Mouse (Mus musculus) neural tube, embryonic 15.5 days (tissue): ENCODE measurements around the gene Hnrnpk. TPM values are rescaled to one million over a fixed set of nuclear protein-coding genes. Genes with fewer than 3 reads are reported as not detected.
"Not testable (repeated sequence)": the region's sequence is repeated elsewhere in the genome, so short reads cannot be mapped to it uniquely, and the experiment has no call there.

ENCODE experiments used
- ATAC-seq: fragments of 200-750 bp; cut with Nextera tagmentation; 2 replicates; pipeline ENCODE4 v1.8.0; 2017; ENCODE audit warnings: mild to moderate bottlenecking, moderate TSS enrichment, moderate library complexity; ENCODE audit not compliant: low FRiP score
- H3K27ac ChIP-seq: fragments of 300-500 bp; sonication (generic); replicated peaks from 2 replicates; pipeline ENCODE4 v1.5.1; 2015; ENCODE audit warnings: mild to moderate bottlenecking, inconsistent platforms
- H3K27me3 ChIP-seq: fragments of 300-500 bp; sonication (generic); replicated peaks from 2 replicates; pipeline ENCODE4 v1.6.1; 2015; ENCODE audit warnings: inconsistent platforms
- H3K36me3 ChIP-seq: fragments of 300-500 bp; sonication (generic); 2 replicates; pipeline ENCODE4 v1.6.1; 2015; ENCODE audit warnings: inconsistent platforms
- H3K4me1 ChIP-seq: fragments of 300-500 bp; sonication (generic); 2 replicates; pipeline ENCODE4 v1.6.1; 2015; ENCODE audit warnings: inconsistent platforms
- H3K4me2 ChIP-seq: fragments of 300-500 bp; sonication (generic); 2 replicates; pipeline ENCODE4 v1.6.1; 2015; ENCODE audit warnings: inconsistent platforms, mild to moderate bottlenecking, moderate library complexity
- H3K4me3 ChIP-seq: fragments of 300-500 bp; sonication (generic); replicated peaks from 2 replicates; pipeline ENCODE4 v1.5.1; 2015; ENCODE audit warnings: mild to moderate bottlenecking, inconsistent platforms
- H3K9ac ChIP-seq: fragments of 300-500 bp; sonication (generic); replicated peaks from 2 replicates; pipeline ENCODE4 v1.6.1; 2015; ENCODE audit warnings: mild to moderate bottlenecking, inconsistent platforms
- H3K9me3 ChIP-seq: fragments of 300-500 bp; sonication (generic); replicated peaks from 2 replicates; pipeline ENCODE4 v1.6.1; 2016; ENCODE audit warnings: inconsistent platforms
- WGBS: fragments of 180-500 bp; shearing (Covaris S2); methylation state at CpG from one replicate; pipeline ENCODE4 v1.1.7; 2015; ENCODE audit warnings: mixed read lengths; 5-methylcytosine and 5-hydroxymethylcytosine counted together
- polyA plus RNA-seq: library from polyadenylated mRNA; unstranded; fragments of >200 nt; fragmentation: Nextera tagmentation; extraction: Ambion mirVana; gene quantifications from 2 replicates; pipeline ENCODE4 v1.2.1, GENCODE M21; 2015

Gene Hnrnpk
- polyA plus RNA-seq, 1 experiment from 2014 or later: 1,138 TPM

DNA sequence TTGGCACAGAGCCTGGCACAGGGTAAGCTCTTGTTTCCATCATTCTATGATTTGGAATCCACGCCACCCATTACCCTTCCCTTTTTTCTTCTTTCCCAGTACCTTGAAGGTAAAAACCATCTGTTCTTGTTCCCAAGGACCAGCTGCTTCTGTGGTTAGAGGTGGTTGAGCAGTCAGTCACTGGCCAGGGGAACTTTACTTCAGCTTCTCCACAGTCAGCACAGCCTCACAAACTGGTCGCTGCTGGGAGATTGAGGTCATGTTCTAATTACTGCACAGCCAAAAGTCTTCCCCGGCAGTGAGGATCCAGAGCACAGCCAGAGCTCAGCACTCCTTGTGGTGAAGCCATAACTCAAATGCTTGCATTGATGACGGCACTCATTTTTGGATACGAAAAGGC is 12.7 kb upstream of the Hnrnpk start:
- WGBS: 71% methylated on average over 5 of the region's 5 CpGs
- 0 out of 2 replicates have a peak, but pooled peaks cover 4% of the 10 kb centered on the region for H3K9me3 ChIP-seq
- H3K4me1 ChIP-seq: no peaks in the 10 kb centered on the region
- no peak overlapping the region for H3K27ac ChIP-seq
- H3K27me3 ChIP-seq: no peaks in the 10 kb centered on the region
- H3K36me3 ChIP-seq: peaks cover 16% of the 10 kb centered on the region; the same call in 1 of the 2 replicates
- no peak overlapping the region for H3K4me2 ChIP-seq
- no peak overlapping the region for H3K4me3 ChIP-seq
- no peak overlapping the region for H3K9ac ChIP-seq
- ATAC-seq: no peak

DNA sequence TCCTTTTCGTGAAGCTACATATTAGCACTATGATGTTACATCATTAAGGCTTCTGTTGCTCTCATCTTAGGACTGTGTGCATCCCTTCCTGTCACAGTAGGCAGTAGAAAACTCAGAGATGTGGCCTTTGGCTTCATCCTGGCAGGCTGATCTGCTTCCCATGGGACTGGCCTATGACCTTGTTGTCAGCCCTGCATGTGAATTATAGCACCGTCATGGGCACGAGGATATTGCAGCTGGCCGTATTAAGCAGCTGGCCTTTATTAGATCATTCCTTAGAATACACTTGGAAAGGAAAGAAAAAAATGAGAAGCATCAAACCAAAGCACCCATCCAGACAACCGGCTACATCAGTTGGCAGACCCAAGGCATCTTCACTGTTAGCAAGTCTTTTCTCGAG is 12.2 kb upstream of the Hnrnpk start:
- H3K4me2 ChIP-seq: no peak overlapping the region
- H3K27ac ChIP-seq: no peak overlapping the region
- H3K36me3 ChIP-seq: peaks cover 17% of the 10 kb centered on the region
- H3K9ac ChIP-seq: no peak overlapping the region
- 74% methylated on average over 6 of the region's 6 CpGs for WGBS
- H3K4me3 ChIP-seq: no peak overlapping the region
- H3K4me1 ChIP-seq: no peaks in the 10 kb centered on the region
- no peak for ATAC-seq
- H3K9me3 ChIP-seq: 0 out of 2 replicates have a peak, but pooled peaks cover 4% of the 10 kb centered on the region
- no peaks in the 10 kb centered on the region for H3K27me3 ChIP-seq

DNA sequence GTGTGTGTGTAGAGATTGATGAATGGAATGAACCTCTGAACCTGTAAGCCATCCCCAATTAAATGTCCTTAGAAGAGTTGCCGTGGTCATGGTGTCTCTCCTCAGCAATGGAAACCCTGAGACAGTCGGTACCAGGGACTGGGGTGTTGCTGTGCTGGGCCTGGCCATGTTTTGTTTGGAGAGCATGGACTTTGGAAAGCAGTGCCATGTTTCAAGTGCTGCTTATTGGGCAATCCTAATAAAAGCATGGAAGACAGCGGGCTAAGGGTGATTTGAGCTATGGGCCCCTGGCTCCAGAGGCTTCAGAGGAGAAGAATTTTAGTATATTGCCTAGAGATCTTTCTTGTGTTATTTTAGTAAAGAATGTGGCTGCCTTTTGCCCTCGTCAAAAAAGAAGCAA is 7.9 kb upstream of the Hnrnpk start:
- no peak for ATAC-seq

DNA sequence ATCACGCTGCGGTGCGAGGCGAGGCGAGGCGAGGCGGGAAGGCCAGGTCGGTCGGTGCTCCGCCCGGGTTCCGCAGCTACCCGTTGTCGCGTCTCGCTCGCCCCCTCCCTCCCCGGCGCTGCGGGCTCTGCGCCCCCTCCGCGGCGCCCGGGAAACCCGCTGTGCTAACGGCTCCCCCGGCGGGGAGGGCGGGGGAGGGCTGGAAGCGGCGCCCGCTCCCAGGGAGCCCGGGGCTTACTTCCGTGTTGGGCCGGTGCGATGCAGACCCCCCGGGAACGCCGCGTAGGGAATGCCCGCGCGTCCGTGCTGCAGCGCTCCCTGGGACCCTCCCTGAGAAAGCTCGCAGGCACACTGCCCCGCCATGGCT is 416 bp downstream of the Hnrnpk start:
- peaks cover 7% of the 10 kb centered on the region for H3K36me3 ChIP-seq
- 0% methylated on average over 35 of the region's 48 CpGs for WGBS
- peak overlapping the region; percentile 100 for H3K27ac ChIP-seq
- peaks cover 16% of the 10 kb centered on the region for H3K4me1 ChIP-seq
- H3K9ac ChIP-seq: peak overlapping the region; percentile 69
- H3K9me3 ChIP-seq: no peaks in the 10 kb centered on the region
- H3K4me2 ChIP-seq: peak overlapping the region; percentile 57
- H3K27me3 ChIP-seq: no peaks in the 10 kb centered on the region
- peak; percentile 70 for ATAC-seq
- peak overlapping the region; percentile 98 for H3K4me3 ChIP-seq

More for the DNA sequence above, 7.9 kb upstream of the Hnrnpk start:
- Histone ChIP-seq H3K4me3 (no peak overlapping the region), H3K4me2 (no peak overlapping the region), H3K4me1 (no peaks in the 10 kb centered on the region), H3K9me3 (no peaks in the 10 kb centered on the region), H3K27me3 (no peaks in the 10 kb centered on the region), H3K27ac (no peak overlapping the region), H3K36me3 (peaks cover 21% of the 10 kb centered on the region), H3K9ac (no peak overlapping the region)
- WGBS: 93% methylated on average over 4 of the region's 4 CpGs

DNA sequence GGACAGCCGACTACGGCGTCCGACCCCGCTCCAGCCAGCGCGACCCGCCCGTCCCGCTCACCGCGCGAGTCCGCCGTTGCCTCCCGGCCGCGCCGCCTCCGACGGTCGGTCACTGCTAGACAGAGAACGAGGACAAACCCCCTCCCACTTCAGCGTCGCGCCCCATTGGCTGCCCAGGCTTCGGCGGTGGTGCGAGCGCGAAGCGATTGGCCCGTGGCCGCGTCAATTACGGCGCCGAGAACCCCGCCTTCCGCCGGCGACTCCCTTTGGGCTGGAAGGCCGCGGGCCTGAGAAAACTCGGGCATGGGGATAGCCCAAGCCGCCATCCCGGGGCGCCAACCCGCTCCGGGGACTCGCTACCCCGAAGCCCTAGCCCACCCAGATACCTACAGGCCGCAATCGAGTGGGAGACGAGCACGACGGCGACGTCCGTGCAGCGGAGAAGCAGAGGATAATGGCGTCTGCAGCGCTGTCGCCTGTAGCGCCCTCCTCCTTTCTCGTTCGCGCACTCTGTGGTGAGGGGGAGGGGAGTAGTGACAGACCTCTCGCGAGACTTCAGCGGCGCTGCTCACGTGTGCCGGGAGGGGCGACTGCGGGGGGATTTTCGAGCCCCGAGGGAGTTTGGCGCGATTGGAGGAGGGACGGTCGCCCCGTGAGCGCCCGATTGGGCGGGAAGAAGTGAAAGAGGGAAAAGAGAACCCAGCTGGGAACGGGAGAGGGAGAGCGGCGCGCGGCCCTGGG is 970 bp downstream of the Hnrnpk start, which contains the start of gene Rmi1:
Gene Rmi1 (plus strand): TSS at position 246 of the 741 bp plus-strand sequence.
- H3K36me3 ChIP-seq: peaks cover 12% of the 10 kb centered on the region
- H3K4me1 ChIP-seq: peaks cover 21% of the 10 kb centered on the region
- H3K4me2 ChIP-seq: peak within 1 kb of the TSS; percentile 79
- peak; percentile 97 for ATAC-seq
- peak within 1 kb of the TSS; percentile 99 for H3K9ac ChIP-seq
- peak within 1 kb of the TSS; percentile 100 for H3K27ac ChIP-seq
- H3K27me3 ChIP-seq: no peaks in the 10 kb centered on the region
- WGBS: under 1% methylated on average over 89 of the region's 91 CpGs
- no peaks in the 10 kb centered on the region for H3K9me3 ChIP-seq
- H3K4me3 ChIP-seq: peak within 1 kb of the TSS; percentile 98

DNA sequence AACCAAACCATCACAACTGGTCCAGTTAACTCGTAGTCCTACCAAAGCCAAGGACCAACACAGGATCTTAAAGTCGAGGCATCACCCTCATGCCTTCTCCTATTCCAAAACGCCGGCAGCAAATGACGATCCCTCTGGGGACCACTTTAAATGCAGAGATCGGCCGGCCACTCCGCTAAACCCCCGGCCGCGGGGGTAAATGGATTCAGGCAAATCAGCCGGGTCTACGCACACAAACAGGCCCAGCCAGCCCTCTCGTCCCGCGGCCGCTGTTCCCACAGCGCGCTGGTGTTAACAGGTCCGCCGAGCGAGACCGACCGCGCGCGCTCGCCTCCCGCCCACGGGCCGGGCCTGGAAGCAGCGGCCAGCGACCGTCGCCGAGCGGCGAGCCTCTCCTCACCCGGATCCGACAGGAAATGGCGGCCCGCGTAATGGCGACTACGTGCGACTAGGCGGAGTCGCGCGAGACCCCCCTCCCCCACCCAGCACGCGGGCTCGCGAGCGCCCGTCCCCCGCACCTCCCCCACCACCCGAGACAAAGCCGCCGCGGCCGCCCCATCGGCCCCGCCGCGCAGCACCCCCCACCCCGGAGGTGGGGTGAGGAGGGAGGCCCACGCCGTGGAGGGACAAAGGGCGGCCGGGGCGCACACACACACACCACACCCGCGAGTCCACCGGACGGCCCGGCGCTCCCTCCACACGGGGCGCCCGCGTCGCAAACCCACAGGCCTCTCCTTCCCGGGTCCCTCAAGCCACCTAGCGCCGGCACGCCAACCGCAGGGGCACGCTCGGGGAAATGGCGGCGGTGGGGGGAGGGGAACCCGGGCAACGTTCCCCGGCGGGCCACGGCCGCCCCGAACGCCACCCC is 1.8 kb downstream of the Hnrnpk start:
- H3K4me1 ChIP-seq: peaks cover 23% of the 10 kb centered on the region
- H3K27me3 ChIP-seq: no peaks in the 10 kb centered on the region
- peaks cover 16% of the 10 kb centered on the region for H3K36me3 ChIP-seq
- H3K4me2 ChIP-seq: peak overlapping the region; percentile 79
- H3K9me3 ChIP-seq: no peaks in the 10 kb centered on the region
- peak overlapping the region; percentile 99 for H3K9ac ChIP-seq
- peak overlapping the region; percentile 98 for H3K4me3 ChIP-seq
- H3K27ac ChIP-seq: peak overlapping the region; percentile 100
- WGBS: under 1% methylated on average over 58 of the region's 100 CpGs
- ATAC-seq: peak; percentile 51

DNA sequence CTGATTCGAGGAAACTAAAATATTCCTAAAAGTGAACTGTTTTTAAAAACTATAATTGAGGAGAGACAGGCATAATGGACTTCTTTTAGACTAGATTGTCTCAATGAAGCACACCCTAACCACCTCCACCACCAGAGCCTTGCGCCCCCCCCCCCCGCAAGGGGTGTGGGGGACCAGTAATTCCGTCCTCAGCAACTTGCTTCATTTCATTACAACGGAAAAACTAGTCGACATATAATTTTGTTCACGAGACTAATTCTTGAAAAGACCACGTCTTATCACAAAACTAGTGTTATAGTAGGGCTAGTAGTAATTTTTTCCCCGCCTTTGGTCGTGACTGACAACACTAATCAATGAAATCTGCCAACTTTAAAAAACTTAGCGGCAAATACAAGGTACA is 2.6 kb downstream of the Hnrnpk start:
- H3K4me3 ChIP-seq: peak overlapping the region; percentile 98
- peak overlapping the region; percentile 79 for H3K4me2 ChIP-seq
- H3K27ac ChIP-seq: 0 out of 2 replicates have a peak overlapping the region, but pooled peaks have one; percentile 100
- peaks cover 24% of the 10 kb centered on the region for H3K36me3 ChIP-seq
- no peaks in the 10 kb centered on the region for H3K9me3 ChIP-seq
- no peak for ATAC-seq
- no peaks in the 10 kb centered on the region for H3K27me3 ChIP-seq
- peak overlapping the region; percentile 99 for H3K9ac ChIP-seq
- 0% methylated on average over 11 of the region's 11 CpGs for WGBS
- peaks cover 23% of the 10 kb centered on the region for H3K4me1 ChIP-seq

DNA sequence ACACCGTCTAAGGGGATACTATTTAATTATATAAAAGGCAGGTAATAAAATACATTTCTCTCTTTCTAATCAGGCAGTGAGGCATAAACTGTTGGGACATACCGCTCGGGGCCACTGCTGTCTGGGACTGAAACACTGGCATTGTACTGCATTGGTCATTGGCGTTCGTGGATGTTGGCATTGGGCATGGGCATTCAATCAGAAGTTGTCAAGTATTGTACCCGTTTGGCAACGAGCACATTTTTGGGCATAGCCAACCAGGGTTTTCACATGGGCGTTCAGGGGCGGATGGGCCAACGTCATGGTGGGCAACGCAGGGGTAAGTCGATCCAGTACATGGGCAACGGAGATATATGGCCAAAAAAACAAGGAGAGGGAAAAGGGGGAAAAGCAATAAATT is 5.5 kb downstream of the Hnrnpk start:
- WGBS: 63% methylated on average over 13 of the region's 13 CpGs
- no peak overlapping the region for H3K27ac ChIP-seq

DNA sequence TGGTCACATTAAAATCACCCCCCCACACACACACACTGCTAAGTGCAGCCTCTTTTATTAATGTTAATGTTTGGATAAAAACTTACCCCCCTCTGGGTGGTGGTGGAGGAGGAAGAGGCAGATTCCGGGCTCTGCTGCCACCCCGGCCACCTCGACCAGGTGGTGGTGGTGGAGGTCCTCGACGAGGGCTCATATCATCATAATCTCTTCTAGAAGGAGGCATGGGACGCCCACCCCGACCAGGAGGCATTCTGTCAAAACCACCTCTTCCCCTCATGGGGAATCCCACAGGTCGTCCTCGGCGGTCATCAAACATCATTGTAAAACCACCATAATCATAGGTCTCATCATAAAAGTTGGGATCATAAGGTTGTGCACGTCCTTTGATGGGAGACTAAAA is 8.8 kb downstream of the Hnrnpk start:
- H3K9ac ChIP-seq, H3K4me3 ChIP-seq, H3K9me3 ChIP-seq, ATAC-seq, H3K27me3 ChIP-seq, H3K27ac ChIP-seq, H3K4me1 ChIP-seq, H3K4me2 ChIP-seq: not testable (repeated sequence)
- 87% methylated on average over 11 of the region's 11 CpGs for WGBS
- H3K36me3 ChIP-seq: peaks cover 70% of the 10 kb centered on the region

More for the DNA sequence above, 5.5 kb downstream of the Hnrnpk start:
- Histone ChIP-seq H3K4me1 (peaks cover 15% of the 10 kb centered on the region), H3K4me3 (no peak overlapping the region), H3K9me3 (no peaks in the 10 kb centered on the region), H3K4me2 (no peak overlapping the region), H3K36me3 (peaks cover 51% of the 10 kb centered on the region), H3K27me3 (no peaks in the 10 kb centered on the region), H3K9ac (no peak overlapping the region)
- no peak for ATAC-seq

DNA sequence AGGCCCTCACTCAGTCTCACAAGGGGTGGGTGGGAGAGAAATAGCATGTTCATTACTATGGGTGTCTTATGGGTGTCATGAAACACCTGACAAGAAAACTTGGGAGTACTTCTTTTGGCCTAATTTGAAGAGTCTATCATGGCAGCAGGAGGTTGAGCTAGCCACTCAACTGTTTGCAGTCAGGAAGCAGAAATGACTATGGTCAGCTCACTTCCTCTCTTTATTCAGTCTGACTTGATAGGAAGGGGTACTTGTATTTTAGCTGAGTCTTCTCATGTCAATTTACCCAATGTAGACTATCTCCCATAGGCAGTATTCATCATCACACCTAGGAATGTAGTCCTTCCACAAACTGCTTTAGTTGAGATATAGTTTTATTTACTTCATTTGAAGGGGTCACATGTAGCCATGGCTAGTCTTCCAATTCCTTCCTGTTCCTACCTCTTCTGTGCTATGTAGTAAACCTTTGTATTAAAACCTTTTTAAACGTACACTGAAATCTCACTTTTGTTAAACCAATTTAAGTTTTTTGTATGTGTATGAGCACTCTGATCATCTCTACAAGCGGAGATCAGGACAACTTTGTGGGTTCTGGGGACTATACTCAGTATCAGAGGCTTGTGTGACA is 13.7 kb downstream of the Hnrnpk start:
- 86% methylated on average over 2 of the region's 2 CpGs for WGBS
- ATAC-seq: no peak
- Histone ChIP-seq H3K9me3 (no peaks in the 10 kb centered on the region), H3K27ac (no peak overlapping the region), H3K27me3 (no peaks in the 10 kb centered on the region), H3K4me1 (peaks cover 6% of the 10 kb centered on the region), H3K36me3 (peaks cover 37% of the 10 kb centered on the region), H3K9ac (no peak overlapping the region), H3K4me3 (no peak overlapping the region), H3K4me2 (no peak overlapping the region)

DNA sequence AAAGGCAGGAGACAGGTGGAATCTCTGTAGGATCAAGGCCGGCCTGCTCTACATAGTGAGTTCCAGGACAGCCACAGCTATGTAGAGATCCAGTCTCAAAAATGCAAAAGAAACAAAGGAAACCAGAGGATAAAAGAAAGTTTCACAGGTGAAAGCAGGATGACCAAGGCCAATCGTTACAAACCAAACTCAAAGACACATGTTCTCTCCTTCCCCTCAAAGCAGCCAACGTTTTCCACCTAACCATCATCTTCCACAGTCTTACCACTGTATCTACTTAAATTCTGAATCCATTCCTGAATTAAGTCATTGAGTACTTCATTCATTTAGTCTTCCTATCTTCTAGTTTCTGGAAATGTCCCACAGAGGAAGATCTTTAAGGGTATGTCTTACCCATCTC is 14.8 kb downstream of the Hnrnpk start:
- WGBS: 59% methylated on average over 3 of the region's 3 CpGs
- H3K9ac ChIP-seq: no peak overlapping the region
- no peak overlapping the region for H3K4me3 ChIP-seq
- no peaks in the 10 kb centered on the region for H3K9me3 ChIP-seq
- H3K27me3 ChIP-seq: no peaks in the 10 kb centered on the region
- H3K4me2 ChIP-seq: no peak overlapping the region
- ATAC-seq: no peak
- no peak overlapping the region for H3K27ac ChIP-seq
- peaks cover 27% of the 10 kb centered on the region for H3K36me3 ChIP-seq
- peaks cover 13% of the 10 kb centered on the region for H3K4me1 ChIP-seq
